Mouse (Mus musculus): Measurements from ENCODE around the gene Gm3435. TPM values are rescaled to one million over a fixed set of nuclear protein-coding genes. Genes with fewer than 3 reads are reported as not detected.
"Not testable (repeated sequence)": the region's sequence is repeated elsewhere in the genome, so short reads cannot be mapped to it uniquely, and the experiment has no call there.

Gene Gm3435
- polyA plus RNA-seq (2016; fragmentation: Nextera tagmentation; extraction: Ambion mirVana) = 6.7 and 7.2 TPM in 2 replicates

DNA sequence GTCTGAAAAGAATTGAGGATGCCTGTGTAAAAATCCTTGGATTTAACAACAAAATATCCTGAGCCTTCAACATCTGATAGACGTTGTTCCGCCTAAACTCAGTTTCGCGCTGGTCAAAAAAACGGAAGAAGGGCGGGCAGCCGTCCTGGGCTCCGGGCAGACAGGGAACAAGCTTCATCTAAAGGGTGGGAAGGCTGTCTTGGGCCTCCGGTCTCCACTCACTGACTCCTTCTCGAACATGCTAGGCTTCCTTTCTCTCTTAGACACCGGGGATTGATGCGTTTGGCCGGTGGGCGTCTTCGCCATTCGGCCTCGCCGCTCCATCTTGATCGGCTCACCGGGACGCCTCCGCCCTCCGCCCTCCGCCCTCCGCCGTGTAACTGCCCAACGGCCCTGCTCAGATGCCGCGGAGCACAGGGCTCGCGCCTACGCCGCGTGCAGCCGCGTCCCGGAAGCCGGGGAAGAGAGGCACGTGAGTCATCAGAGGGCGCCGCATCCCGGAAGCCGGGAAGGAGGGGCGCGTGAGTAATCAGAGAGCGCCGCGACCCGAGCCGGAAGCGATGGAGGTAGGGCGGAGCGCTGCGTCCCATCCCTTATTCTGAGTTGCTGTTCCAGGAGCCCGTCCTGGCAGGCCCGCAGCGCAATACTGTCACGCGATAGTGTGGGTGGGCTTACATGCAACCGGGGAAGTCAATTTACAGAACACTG, at the start of gene Gm3435:
Gene Gm3435 (plus strand): TSS at position 471 of the 708 bp plus-strand sequence.
- peak; percentile 94 for ATAC-seq (ENCODE audit: insufficient number of reproducible peaks, insufficient read depth, low FRiP score, low TSS enrichment)
- no CpG with 5 or more reads among the region's 60 CpGs for WGBS
- H3K4me1 ChIP-seq; H3K27me3 ChIP-seq; H3K9me3 ChIP-seq; H3K4me2 ChIP-seq (replicated peaks); H3K36me3 ChIP-seq; H3K4me3 ChIP-seq; H3K27ac ChIP-seq; H3K9ac ChIP-seq: not testable (repeated sequence)

DNA sequence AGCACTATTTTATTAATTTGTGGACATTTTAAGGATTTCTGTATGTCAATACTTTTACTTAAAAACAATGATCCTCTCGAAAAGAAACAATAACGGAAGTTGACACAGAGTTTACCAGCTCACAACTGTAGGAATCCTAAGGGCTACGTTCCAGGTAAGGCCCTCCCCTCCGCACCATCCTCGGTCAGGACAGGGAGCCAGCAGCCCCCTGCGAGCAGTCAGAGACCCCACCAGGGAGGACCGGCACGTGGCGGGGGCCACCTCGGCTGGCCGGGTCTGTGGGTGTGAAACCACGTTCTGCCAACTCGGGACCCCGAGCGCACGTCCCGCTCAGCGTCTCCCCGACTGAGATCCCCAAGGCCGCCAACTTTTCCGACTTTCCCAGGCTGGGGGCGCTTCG, 49.5 kb upstream of the Gm3435 start:
- Histone ChIP-seq H3K36me3 (0 out of 2 replicates have a peak, but pooled peaks cover 4% of the 10 kb centered on the region), H3K4me1 (peaks cover 7% of the 10 kb centered on the region), H3K9me3 (no peaks in the 10 kb centered on the region), H3K4me2 (replicated peaks) (peak overlapping the region; percentile 72), H3K27me3 (no peaks in the 10 kb centered on the region), H3K4me3 (peak overlapping the region; percentile 72), H3K9ac (peak overlapping the region; percentile 71), H3K27ac (no peak overlapping the region)
- ATAC-seq (ENCODE audit: insufficient number of reproducible peaks, insufficient read depth, low FRiP score, low TSS enrichment) = peak; percentile 23; the same call in 1 of the 2 replicates
- WGBS = 1% methylated on average over 23 of the region's 23 CpGs

DNA sequence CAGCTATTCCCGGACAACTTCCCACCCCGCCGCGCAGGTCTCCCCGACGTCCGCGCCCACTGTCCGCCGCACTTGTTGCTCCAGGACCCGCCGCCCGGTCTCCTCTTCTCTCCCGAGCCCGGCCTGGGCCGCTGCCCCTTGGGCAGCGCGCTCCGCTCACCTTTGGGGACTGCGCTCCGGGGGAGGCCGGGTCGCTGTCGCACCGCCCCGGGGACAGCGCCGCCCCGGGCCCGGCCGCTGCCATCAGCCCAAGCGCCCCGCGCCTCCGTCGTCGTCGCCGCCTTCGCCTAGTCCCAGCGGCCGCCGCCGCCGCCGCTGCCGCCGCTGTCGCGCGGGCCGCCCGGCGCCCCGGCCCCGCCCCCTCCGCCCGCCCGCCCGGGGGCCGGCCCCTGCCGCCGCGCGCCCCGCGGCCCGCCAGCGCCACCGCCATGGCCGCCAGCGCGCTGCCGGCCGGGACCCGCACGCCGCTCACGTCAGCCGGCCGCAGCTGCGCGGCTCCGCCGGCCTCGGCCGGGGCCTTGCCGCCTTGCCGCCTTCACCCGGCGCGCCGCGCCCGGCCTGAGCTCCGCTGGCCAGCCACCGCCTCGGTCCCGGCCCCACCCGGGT, 48.9 kb upstream of the Gm3435 start, which contains the start of gene Phf10:
Gene Phf10 (minus strand): TSS at position 323 of the 606 bp plus-strand sequence.
- not testable (repeated sequence) for H3K4me1 ChIP-seq, H3K36me3 ChIP-seq, H3K27me3 ChIP-seq, H3K9me3 ChIP-seq
- peak within 1 kb of the TSS; percentile 72; the same call in 1 of the 2 replicates for H3K27ac ChIP-seq
- peak within 1 kb of the TSS; percentile 72 for H3K4me3 ChIP-seq
- peak within 1 kb of the TSS; percentile 72 for H3K4me2 ChIP-seq (replicated peaks)
- ATAC-seq (ENCODE audit: insufficient number of reproducible peaks, insufficient read depth, low FRiP score, low TSS enrichment) = peak; percentile 76
- WGBS = under 1% methylated on average over 44 of the region's 100 CpGs
- H3K9ac ChIP-seq = peak within 1 kb of the TSS; percentile 71

DNA sequence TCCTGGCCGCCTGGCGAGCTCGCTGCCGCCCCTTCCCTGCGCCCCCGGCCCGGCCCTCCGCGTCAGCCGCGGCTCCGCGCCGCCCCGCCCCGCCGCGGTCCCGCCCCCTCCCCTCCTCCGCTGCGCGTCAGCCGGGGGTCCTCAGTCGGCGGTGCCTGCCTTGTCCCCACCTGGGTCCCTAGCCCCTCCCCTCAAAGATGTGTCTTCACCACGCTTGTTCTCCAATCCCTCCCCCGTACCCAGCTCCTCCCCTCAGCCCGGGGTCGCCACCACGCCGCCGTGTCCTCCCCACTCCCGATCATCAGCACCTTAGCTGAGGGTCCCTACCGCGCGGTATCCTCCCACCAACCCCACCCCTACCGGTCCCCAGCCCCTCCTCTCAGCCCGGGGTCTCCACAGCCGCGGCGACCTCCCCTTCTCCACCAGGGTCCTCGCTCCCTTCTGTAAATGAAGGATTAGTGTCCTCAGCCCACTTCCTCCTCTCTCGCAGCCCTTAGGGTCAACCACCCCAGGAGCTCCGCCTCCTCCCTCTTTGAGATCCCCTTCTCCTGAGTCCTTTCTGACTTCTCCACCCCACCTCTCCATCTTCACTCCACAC, 48.3 kb upstream of the Gm3435 start:
- not testable (repeated sequence) for H3K27ac ChIP-seq; H3K36me3 ChIP-seq; H3K4me2 ChIP-seq (replicated peaks); H3K9ac ChIP-seq; H3K9me3 ChIP-seq; H3K4me1 ChIP-seq; H3K4me3 ChIP-seq; H3K27me3 ChIP-seq
- no CpG with 5 or more reads among the region's 44 CpGs for WGBS
- peak; percentile 94 for ATAC-seq (ENCODE audit: insufficient number of reproducible peaks, insufficient read depth, low FRiP score, low TSS enrichment)

DNA sequence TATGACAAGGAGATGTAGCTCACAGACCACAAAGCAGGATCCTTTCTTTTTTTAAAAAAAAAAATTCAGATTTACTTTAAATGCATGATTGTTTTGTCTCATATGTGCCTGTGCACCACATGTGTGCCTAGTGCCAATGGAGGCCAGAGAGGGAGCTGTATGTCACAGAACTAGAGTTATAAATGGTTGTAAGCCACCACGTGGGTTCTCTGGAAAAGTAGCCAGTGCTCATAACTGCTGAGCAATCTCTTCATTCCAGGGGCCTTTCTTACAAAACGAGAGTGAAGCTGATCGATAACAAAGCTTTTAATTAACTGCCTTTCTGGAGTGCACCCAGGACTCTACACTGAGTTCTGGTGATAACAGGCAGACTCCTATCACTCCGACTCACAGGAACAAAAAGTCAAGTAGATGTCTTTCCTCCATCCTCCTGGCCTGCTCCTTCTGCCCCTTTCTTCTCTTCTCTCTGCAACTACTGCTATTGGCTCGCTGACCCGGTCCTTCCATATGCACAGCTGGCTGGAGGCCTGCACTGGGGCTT, 41.5 kb upstream of the Gm3435 start:
- not testable (repeated sequence) for H3K27ac ChIP-seq; H3K36me3 ChIP-seq; H3K4me1 ChIP-seq; ATAC-seq (ENCODE audit: insufficient number of reproducible peaks, insufficient read depth, low FRiP score, low TSS enrichment); H3K4me3 ChIP-seq; H3K4me2 ChIP-seq (replicated peaks); H3K9ac ChIP-seq; H3K27me3 ChIP-seq; H3K9me3 ChIP-seq
- no CpG with 5 or more reads among the region's 6 CpGs for WGBS

DNA sequence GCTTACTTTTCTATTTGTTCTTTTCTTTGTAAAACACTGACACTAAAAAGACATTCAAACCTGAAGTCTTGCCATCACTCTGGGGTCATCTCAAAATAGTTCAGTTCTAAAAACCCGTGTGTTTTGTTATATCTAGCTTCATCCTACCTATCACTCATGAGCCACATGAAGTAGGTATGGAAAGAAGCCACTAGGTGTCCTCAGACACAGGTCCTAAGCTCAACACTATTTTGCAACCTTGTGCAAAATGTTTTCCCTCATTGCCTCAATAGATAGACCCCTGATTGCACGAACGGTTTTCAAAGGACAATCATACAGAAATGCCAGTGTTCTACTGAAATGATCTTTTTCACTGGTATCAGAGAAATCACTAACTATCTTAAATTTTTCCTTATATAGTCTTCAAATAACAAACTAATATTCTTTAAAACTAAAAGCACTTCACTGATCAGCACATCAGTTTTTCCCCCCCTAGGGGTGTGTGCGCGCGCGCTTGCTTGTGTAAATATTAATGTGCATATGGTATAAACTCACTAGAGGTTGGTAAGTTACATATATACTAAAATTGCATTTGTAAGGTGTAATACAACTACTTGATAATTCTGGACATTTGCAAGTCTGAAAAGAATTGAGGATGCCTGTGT, 32.1 kb upstream of the Gm3435 start:
- not testable (repeated sequence) for H3K27me3 ChIP-seq; H3K4me2 ChIP-seq (replicated peaks); H3K9ac ChIP-seq; H3K27ac ChIP-seq; H3K4me3 ChIP-seq; H3K36me3 ChIP-seq; H3K4me1 ChIP-seq; H3K9me3 ChIP-seq; ATAC-seq (ENCODE audit: insufficient number of reproducible peaks, insufficient read depth, low FRiP score, low TSS enrichment)
- 2% methylated on average over 4 of the region's 7 CpGs for WGBS

DNA sequence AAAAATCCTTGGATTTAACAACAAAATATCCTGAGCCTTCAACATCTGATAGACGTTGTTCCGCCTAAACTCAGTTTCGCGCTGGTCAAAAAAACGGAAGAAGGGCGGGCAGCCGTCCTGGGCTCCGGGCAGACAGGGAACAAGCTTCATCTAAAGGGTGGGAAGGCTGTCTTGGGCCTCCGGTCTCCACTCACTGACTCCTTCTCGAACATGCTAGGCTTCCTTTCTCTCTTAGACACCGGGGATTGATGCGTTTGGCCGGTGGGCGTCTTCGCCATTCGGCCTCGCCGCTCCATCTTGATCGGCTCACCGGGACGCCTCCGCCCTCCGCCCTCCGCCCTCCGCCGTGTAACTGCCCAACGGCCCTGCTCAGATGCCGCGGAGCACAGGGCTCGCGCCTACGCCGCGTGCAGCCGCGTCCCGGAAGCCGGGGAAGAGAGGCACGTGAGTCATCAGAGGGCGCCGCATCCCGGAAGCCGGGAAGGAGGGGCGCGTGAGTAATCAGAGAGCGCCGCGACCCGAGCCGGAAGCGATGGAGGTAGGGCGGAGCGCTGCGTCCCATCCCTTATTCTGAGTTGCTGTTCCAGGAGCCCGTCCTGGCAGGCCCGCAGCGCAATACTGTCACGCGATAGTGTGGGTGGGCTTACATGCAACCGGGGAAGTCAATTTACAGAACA, 31.5 kb upstream of the Gm3435 start, which contains the start of the genes 9030025P20Rik and Gm3417:
Gene 9030025P20Rik (plus strand): TSS at position 107 of the 677 bp plus-strand sequence.
Gene Gm3417 (minus strand): TSS at position 429 of the 677 bp plus-strand sequence.
- H3K4me3 ChIP-seq = not testable (repeated sequence)

DNA sequence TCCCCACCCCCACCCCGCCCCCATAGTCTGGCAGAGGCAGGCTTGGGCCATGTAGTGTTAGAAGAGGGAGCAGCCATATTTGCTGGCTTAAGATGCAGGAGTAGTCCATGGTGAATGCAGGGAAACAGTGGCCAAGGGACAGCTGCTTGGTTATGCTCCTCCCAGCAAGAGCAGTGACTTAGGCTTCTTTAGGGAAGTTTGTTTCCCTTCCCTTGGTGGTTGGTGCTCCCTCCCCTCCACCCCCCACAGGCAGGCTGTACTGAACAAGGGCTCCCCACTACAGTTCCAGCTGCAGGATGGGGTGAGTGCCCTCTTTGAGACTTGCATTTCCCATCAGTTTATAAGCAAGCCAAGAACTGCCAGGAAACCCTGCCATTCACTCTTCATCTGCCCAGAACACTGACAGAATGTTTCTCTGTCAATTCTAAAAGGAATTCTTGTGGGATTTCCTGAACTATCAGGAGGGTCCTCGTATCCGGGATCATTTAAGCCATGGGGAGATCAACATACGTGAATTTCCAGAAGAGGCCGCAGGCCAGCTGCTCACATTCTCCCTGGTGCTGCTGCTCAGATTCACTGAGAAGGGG, 19.8 kb upstream of the Gm3435 start:
- H3K9me3 ChIP-seq; H3K9ac ChIP-seq; H3K36me3 ChIP-seq; ATAC-seq (ENCODE audit: insufficient number of reproducible peaks, insufficient read depth, low FRiP score, low TSS enrichment); H3K27ac ChIP-seq; H3K4me3 ChIP-seq; H3K4me2 ChIP-seq (replicated peaks); H3K4me1 ChIP-seq; H3K27me3 ChIP-seq: not testable (repeated sequence)
- 73% methylated on average over 4 of the region's 5 CpGs for WGBS

More for the DNA sequence above, 31.5 kb upstream of the Gm3435 start, which contains the start of the genes 9030025P20Rik and Gm3417:
- not testable (repeated sequence) for H3K9me3 ChIP-seq; H3K27ac ChIP-seq; H3K4me1 ChIP-seq; H3K36me3 ChIP-seq; H3K4me2 ChIP-seq (replicated peaks); H3K27me3 ChIP-seq; H3K9ac ChIP-seq
- ATAC-seq (ENCODE audit: insufficient number of reproducible peaks, insufficient read depth, low FRiP score, low TSS enrichment) = peak; percentile 96
- no CpG with 5 or more reads among the region's 60 CpGs for WGBS

DNA sequence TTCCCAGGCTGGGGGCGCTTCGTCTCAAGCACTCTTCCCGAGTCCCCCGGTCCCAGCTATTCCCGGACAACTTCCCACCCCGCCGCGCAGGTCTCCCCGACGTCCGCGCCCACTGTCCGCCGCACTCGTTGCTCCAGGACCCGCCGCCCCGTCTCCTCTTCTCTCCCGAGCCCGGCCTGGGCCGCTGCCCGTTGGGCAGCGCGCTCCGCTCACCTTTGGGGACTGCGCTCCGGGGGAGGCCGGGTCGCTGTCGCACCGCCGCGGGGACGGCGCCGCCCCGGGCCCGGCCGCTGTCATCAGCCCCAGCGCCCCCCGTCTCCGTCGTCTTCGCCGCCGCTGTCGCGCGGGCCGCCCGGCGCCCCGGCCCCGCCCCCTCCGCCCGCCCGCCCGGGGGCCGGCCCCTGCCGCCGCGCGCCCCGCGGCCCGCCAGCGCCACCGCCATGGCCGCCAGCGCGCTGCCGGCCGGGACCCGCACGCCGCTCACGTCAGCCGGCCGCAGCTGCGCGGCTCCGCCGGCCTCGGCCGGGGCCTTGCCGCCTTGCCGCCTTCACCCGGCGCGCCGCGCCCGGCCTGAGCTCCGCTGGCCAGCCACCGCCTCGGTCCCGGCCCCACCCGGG, 17.3 kb upstream of the Gm3435 start:
- ATAC-seq (ENCODE audit: insufficient number of reproducible peaks, insufficient read depth, low FRiP score, low TSS enrichment); H3K4me2 ChIP-seq (replicated peaks); H3K9ac ChIP-seq; H3K27ac ChIP-seq; H3K27me3 ChIP-seq; H3K4me1 ChIP-seq; H3K9me3 ChIP-seq; H3K4me3 ChIP-seq; H3K36me3 ChIP-seq: not testable (repeated sequence)
- WGBS = no CpG with 5 or more reads among the region's 98 CpGs

DNA sequence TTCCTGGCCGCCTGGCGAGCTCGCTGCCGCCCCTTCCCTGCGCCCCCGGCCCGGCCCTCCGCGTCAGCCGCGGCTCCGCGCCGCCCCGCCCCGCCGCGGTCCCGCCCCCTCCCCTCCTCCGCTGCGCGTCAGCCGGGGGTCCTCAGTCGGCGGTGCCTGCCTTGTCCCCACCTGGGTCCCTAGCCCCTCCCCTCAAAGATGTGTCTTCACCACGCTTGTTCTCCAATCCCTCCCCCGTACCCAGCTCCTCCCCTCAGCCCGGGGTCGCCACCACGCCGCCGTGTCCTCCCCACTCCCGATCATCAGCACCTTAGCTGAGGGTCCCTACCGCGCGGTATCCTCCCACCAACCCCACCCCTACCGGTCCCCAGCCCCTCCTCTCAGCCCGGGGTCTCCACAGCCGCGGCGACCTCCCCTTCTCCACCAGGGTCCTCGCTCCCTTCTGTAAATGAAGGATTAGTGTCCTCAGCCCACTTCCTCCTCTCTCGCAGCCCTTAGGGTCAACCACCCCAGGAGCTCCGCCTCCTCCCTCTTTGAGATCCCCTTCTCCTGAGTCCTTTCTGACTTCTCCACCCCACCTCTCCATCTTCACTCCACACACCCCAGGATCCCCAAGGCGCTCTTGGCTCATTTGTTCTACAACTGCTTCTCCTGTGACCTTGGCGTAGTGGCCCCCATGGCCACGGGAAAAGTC, 16.7 kb upstream of the Gm3435 start:
- not testable (repeated sequence) for H3K9me3 ChIP-seq; H3K36me3 ChIP-seq; H3K4me3 ChIP-seq; H3K4me1 ChIP-seq; H3K4me2 ChIP-seq (replicated peaks); H3K9ac ChIP-seq; H3K27me3 ChIP-seq; H3K27ac ChIP-seq
- no CpG with 5 or more reads among the region's 47 CpGs for WGBS
- ATAC-seq (ENCODE audit: insufficient number of reproducible peaks, insufficient read depth, low FRiP score, low TSS enrichment) = peak; percentile 89

Data from embryonic facial prominence, embryonic 12.5 days (tissue).